Mouse (Mus musculus) frontal cortex, postnatal 14 days (tissue): ENCODE measurements around the gene Chrnb2.
"Not testable (repeated sequence)": the region's sequence is repeated elsewhere in the genome, so short reads cannot be mapped to it uniquely, and the experiment has no call there.

ENCODE experiments used
- DNase-seq, 2 experiments: peaks; one replicate each; pipeline ENCODE4 v3.0.0; 2022; ENCODE audit warnings: low spot score in 2 of 2

Chrnb2 gene

DNA sequence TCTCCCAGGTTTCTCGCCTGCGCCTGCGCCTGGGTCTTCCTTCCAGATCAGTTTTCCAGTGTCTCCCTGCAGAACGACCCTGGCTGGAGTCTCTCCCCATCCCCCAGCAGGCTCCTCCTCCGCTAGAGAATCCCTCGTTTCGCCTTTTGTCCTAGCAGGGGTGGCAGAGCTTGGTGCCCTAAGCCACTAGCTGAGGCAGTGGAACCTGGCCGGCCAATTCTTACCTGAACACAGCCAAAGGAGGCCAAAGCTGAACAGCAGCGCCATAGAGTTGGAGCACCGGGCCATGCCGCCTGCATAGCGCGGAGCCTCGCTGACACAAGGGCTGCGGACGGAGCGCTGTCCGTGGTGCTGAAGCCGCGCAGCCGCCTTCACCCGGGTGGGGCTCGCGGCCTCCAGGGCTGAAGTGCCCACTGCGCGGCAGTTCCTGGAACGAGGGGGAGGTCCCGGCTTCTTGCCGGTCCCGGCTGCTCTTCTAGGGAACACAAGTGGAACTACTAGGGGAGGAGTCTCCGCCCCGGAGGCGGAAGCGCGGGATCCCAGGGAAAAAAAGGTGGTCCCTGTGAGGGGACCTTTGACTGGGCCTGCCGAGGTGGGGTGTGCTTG lies at the start of gene Chrnb2:
Gene Chrnb2 (minus strand): TSS at position 514 of the 606 bp plus-strand sequence.
- DNase-seq, result peak in 1 of 2 experiments; percentile 54

DNA sequence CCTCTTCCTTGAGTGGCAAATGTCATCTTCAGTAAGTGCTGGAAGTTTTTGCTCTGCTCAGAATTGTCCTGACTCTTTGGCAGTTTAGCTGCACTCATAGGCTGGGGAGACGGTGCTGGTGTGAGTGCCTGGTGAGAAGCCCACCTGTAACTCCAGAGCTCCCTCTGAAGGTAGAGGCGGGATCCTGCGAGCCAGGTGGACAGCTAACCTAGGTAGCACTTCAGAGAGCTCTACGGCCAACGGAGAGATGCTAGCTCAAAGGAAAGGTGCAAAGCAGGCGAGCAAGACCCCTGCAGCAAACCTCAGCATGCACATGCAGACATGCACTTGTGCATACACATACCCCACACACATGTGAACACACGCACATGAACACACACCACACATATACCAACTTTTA lies 49.6 kb upstream of the Chrnb2 start:
- DNase-seq, result no peak

DNA sequence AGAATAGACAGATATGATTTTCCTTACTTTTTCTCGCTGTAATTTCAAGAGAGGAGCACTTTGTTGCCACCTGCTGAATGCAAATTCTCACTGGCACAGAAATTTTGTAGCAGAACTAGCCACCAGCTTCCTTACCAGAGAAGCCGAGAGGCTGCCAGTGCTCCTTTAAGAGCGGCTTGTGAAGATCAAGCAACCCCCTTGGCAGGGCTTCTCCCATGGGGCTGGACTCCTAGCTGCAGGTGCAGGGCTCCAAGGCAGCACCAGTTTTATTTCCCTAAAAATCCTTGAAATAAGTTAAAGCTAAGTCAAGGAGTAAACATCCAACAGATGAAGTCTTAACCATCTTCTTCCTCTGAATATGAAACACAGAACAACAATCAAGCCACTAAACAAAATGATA lies 47.7 kb upstream of the Chrnb2 start:
- no peak for DNase-seq

DNA sequence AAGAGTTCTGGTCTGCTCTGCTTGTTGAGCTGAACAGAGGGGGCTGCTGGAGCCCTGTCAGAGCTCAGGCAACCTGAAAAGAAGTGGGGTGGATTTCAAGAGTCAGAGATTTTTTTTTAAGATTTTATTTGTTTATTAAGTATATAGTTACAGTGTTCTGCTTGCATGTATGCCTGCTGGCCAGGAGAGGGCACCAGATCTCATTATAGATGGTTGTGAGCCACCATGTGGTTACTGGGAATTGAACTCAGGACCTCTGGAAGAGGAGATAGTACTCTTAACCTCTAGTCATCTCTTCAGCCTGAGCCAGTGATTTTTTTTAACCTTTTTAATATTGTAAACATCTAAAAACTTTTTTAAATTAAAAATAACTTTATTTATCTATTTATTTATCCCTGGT lies 46.4 kb upstream of the Chrnb2 start:
- DNase-seq, result no peak

DNA sequence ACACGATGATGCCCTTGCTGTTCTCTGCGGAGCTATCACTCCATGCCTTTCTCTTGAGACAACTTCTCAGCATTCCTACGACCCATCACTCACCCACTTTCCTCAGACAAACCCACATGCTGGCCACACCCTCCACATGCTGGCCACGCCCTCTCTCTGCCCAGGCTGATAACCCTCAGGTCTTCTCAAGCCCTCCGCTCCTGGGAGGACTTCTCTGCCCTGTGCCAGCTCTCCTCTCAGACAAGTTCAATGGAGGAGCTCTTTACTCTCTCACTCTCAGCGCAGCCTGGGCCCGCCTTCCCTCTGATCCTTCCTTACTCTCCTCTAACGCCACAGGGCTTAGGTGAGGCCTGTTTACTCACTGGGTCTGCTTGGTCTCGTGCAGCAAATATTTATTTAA lies 44.2 kb upstream of the Chrnb2 start:
- DNase-seq, result no peak

DNA sequence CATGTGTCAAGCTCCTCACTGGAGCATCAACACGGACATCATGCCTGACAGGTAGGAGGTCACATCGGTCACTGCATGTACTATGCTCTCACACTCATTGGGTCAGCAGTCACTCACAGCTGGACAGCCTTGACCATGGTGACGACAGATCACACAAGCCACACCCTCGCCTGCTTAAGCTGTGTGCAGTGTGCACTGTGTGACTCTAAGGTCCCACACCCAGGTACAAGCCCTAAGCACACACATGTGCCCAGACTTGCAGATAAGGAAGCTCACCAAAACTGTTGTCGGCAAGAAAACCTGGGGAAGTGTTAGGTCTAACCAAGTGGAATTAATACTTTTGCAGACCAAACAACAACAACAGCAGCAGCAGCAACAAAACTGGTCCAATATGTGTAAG lies 43.4 kb upstream of the Chrnb2 start:
- DNase-seq, result no peak

DNA sequence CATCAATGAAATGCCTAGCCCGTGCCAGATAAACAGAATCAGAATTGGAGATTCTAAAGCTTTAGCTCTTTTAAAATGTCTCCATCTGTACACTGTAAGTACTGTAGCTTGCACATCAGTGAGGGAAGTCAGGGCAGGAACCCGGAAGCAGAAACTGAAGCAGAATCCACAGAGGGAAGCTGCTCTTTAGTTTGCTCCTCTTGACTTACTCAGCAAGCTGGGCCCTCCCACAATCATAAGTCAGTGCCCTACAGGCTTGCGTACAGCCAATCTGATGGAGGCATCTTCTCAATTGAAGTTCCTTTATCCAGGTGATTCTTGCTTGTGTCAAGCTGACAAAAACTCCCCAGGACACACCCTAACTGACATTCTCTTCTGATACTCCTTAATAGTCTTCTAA lies 42.7 kb upstream of the Chrnb2 start:
- DNase-seq, result no peak

DNA sequence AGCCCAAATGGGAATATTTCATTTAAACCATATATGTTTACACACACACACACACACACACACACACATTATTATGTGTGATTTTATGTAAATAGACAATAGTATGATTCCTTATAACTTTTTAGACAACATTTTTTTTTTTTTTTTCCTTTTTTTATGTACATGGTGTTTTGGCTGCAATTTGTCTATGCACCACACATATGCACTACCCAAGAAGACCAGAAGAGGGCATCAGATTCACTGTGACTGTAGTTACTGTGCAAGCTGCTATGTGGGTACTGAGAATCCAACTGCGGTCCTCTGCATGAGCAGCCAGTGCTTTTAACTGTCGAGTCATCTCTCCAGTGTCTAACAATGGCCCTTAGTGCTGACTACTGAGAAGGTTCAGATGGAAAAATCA lies 42.3 kb upstream of the Chrnb2 start:
- DNase-seq, result no peak

DNA sequence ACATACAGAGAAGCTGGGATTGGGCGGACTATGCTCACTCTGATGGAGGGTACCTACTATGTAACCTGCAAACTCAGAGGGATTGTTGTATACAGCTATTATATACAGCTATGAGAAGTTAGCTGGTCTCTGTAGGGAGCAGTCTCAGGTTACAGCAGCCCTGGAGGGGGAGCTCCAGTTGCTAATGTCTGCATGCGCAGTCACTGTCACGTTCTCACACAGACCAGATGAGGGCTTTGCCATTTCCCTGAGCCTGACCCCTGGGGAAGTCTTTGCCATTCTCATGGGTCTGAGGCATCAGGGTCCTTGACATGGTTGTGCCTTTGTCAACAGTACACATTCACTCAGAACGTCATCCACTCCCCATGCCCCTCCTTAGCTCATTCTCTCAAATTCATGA lies 40.7 kb upstream of the Chrnb2 start:
- DNase-seq, result no peak

DNA sequence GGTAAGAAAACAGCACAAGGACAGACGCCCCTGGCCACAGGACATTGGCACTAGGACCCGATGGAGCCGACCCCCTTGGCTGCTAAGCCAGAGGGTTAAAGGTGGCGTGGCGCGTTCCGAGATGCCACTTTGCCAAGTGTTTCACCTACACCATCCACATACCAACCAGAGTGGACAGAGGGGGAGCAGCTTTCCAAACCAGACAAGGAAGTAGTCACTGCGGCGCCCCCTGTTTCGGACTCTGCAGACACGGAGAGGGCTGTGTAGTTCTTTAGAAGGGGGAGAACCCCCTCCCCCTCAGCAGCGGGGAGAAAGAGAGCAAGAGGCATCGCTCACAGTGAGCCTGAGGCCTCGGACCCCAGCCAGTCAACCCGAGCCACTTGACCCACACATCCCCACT lies 38.4 kb upstream of the Chrnb2 start:
- no peak for DNase-seq

DNA sequence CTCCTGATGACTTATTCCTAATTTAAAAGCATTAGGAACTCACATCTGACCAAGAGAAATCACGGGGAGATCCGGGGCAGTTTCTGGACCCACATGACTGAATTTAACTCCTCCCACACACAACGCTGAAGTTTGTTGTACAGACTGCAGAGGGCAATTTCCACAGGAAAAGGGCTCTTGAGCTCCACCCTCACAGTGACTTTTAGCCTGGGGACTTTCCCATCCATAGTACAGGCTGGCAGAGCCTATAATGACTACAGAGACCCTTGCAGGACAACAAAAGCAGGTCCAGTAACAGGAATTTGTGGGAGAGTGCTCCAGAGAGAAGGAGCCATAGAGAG lies 37.0 kb upstream of the Chrnb2 start:
- DNase-seq, result no peak

DNA sequence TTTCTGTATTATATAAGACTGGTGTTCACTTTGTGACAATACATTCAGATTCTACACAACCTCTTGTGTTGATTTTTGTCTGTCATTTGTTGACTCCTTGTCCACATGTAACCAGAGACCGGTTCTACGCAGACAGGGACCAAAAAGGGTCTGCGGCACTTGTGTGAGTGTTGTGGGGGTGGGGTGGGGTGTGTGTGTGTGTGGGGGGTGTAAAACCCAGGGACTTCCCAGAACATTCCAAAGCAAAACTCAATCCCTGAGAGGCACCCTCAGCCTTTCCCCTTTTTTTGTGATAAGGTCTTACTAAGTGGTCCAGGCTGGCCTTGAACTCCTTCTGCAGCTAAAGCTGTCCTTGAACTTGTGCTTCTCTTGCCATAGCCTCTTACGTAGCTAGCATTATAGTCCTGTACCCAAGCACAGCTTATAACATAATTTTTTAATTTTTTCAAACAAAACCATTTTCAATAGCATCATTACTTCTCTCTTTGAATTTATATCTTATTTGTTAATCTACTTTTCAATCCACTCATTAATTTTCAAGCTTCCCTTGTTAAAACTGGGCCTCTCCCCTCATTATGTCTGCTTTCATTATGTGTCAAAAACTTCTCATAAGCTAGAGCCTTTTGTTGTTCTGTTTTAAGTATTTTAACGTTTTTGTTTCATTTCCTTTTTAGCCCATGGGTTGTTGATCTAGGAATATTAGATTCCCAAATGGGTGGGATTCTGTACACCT lies 36.5 kb upstream of the Chrnb2 start:
- DNase-seq, result no peak

DNA sequence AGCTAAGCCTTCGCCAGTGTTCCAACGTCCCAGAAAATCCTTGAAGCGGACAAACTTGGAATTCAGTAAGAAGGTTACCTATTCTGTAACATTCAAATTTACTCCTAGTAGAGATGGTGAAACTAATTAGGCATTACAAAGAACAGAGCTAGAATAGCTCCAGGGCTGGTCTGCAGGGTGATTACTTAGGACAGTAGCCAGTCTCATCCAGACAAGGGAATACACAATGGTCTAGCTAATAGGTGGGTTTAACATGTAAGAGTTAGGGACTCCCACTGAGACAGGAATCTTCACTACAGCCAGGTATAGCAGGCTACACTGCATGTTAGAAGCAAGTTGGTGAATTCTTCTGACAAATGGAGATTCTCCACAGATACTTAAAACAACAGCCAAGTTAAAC lies 35.6 kb upstream of the Chrnb2 start:
- DNase-seq, result not testable (repeated sequence)

DNA sequence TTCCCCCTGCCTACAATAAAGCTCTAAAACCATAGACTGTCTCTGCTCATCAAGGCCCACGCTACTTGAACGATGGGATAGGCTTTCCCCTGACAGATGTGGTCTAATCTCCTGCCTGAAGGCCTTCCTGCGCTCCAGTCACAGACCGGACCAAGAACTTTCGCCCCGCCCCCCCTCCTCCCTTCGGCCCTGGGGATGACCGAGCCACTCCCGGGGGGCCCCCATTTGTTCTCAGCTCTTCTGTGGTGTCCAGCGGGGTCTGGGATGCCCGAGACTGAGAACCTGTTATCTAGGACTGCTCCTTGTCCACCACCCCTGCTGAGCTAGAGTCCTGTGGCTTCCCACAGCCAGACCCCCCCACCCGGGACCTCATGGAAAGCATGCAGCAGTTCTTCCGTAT lies 35.0 kb upstream of the Chrnb2 start:
- no peak for DNase-seq

DNA sequence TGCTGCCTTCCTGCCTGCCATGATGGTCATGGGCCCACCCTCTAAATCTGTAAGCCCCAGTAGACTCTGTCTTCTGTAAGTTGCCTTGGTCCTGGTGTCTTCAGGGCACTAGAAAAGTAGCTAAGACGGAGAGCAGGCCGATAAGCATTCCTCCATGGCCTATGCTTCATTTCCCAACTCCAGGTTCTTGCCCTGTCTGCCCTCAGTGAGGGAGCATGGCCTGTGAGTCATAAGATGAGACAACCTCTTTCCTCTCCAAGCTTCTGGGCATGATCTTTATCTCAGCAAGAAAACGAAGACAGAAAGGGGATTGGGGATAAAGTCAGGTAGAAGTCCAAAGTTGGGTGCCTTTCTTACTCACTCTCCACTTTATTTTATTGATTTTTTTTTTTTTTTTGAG lies 34.1 kb upstream of the Chrnb2 start:
- DNase-seq, result no peak

DNA sequence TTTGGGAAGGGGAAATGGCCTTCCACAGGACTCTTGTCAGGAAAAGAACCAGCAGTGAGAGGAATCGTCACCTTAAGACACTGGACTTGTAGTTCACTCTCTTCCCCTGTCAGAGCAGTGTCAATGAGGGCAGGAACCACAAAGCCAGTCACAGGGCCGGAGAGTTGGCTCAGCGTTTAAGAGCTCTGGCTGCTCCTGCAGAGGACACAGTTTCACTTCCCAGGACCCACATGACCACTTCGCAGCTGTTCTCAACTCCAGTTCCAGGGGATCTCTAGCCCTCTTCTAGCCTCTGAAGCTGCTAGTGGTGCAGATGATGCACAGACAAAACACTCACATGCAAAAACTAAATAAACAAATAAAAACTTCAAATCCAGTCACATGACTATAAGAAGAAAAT lies 31.9 kb upstream of the Chrnb2 start:
- DNase-seq, result no peak

DNA sequence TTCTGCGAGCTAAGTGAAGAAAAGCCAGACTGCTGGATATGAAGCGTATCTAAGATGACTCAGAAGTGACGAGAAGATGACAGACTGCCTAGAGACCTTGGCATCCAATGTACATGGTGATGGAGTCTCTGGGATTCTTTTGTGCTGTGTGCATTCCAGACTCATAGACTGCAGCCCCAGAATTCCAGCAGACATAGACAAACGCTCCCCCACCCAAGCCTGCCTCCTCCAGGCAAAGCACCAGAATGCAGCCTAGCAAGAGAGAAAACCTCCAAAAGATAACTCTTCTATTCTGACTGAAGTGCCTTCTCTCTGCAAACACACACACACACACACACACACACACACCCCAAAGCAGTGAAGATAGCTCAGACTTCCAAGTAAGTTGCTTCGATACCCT lies 31.3 kb upstream of the Chrnb2 start:
- no peak for DNase-seq

DNA sequence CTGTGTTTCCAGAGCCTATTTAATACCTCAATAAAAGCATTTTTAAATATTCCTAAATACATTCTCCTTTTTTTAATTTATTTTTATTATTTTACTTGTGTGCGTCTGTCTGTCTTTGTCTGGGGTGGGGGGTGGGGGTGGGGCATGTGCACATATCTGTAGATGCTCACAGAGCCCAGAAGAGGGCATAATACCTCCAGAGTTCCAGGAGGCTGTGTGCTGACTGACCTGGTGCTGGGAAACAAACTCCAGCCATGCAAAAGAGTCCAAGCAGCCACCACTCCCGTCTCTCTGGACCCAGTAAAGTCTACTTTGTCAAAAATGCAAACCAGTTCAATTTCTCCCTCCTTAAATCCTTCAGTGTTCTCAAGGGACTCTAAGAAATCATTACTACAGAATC lies 30.2 kb upstream of the Chrnb2 start:
- DNase-seq, result no peak

DNA sequence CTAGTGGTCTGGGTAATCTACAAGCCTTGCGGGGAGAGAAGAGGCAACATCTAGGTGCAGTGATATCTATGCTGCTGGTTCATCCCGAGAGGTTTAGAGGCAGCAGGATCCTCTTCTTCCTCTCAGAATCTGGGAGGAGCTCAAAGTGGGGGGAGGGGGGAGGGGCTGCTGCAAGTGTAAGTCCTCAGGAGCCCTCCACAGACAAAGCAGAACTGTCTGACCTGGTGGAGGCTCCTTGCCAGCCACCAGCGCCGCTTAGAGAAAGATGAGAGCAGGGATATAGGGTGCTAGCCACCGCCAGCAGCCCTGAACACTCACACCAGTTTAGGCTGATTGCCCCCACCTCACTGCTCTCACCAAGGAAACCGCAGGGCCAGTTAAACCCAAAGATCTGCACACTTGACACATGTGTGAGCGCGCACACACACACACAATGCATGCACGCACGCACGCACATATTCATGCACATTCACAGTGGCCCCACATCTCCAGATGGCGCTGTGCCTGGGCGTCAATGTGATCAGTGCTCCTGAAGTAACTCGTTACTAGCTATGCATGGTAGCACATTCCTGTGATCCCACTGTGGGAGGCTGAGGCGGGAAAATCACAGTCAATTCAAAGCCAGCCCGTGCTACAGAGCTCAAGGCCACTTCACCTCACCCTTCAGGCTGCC lies 24.4 kb upstream of the Chrnb2 start:
- no peak for DNase-seq

DNA sequence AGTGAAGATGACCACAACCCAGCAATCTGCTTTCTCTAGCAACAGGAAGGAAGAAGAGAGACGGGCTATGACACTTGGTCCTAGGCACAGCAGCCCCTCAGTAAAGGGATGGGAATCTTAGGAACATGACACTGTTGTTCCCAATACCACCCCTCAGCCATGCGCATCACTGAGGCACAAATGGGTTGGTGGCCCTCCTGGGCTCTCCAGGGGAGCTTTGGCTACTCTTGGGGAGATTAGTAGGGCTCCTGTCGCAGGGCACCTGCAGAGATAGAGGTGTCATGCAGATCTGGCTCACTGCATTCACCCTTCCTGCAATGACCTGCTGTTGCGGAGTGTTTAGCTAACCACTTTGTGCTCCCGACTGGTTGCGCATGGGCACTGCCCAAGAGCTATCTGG lies 21.8 kb upstream of the Chrnb2 start:
- no peak for DNase-seq

DNA sequence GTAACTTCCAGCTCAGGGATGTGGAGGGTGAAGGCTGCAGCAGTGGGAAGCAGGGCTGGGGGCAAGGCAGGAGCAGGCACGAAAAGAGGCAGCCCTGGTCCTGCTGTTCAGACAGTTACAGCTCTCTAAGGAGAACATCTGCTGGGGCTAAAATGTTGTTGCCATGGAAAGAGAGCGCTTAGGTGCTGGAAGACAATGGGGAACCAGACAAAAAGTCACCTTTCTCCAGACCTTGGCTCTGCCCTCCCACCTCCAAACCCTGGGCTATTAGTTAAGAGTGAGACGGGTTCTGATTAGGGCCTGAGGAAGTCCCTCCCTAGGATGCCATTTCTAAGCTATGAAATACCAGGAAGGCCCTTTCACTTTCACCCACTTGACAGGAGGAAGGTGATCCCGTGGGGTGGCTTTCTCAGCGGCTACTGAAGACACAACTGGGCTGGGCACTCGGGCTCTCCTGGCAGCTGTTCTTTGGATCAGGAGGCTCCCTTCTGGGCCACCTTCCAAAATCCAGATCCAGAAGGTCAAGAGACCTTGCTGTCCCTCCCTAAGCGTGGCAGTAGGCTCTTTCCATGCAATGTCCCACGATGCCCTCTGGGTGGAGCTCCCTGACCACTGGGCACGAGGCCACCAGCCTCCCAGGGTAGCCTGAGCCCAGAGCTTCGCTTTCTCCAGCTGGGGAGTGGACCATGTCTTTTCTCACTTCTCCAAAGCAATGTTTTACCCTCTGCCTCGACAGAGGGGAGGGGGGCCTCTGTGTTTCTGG lies 20.7 kb upstream of the Chrnb2 start:
- DNase-seq, result peak; percentile 40 to 67

DNA sequence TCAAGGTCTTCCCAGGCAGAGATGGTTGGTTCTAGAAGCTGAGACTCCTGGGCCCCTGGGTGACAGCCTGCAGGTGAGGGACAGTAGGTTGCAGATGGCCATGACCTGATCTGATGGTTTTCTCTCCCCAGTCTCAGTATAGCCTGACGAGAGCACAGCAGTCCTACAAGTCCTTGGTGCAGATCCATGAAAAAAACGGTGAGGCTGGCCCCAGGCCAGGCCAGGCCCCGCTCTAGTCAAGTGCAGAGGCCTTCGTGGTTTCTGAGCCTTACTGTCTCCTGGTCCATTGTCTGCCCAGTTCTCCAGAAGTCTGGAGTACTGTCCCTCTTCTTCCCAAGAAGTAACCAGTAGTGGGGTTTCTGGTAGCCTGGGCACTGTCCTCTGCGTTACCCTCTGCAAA lies 17.2 kb upstream of the Chrnb2 start:
- no peak for DNase-seq

DNA sequence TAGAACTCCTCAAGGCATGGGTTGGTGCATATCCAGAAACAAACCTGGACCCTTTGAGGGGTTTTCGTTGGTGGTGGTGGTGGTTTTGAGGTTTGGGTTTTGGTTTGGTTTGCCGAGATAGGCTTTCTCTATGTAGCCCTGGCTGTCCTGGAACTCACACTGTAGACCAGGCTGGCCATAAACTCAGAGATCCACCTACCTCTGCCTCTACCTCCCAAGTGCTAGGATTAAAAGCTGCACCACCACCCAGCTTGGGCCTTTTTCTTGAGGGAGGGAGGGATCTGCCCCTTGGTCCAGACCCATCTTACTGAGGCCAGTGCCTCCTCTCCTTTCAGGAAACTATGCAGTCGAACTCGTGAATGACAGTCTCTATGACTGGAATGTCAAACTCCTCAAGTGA lies 15.7 kb upstream of the Chrnb2 start:
- no peak for DNase-seq
